Mouse (Mus musculus): Measurements from ENCODE around the gene Mtmr12.
"Not testable (repeated sequence)": the region's sequence is repeated elsewhere in the genome, so short reads cannot be mapped to it uniquely, and the experiment has no call there.

Mtmr12 gene

DNA sequence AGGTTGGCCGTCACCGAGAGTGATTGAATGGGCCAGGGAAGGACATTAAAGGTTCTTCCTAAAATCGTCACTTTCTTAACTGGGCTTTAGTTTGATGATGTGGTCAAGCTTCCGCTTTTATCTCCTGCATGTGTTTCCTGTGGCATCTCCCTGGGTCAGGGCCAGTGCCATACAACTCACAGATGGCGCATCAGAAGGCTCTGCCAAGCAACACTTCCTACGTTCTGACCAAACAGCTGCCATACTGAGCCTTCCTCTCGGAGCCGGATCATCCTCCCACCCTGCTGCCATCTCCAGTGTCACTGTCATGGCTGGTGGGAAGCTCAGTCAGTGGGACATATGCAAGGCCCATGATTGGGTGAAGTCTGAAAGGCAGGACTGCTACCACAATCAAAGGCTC is 6.7 kb downstream of the Mtmr12 start:
- DNase-seq (ENCODE audit: low spot score) = no peak

DNA sequence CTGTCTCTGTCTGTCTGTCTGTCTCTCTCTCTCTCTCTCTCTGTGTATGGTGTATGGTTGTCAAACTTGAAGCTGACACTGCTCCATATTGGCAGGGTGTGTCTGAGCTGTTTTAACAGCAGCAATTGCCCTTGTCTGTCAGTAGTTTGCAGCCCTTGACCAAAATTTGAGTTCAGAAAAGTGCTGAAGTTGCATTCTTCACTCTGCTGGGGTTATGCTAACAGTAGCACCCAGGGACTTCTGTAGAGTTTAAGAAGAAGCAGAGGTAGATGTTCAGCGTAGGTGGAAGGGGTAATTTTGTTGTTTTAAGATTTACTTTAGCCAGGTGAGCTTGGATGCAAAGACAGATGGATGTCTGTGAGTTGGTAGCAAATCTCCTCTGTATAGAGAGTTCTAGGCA is 7.4 kb downstream of the Mtmr12 start:
- no peak for DNase-seq (ENCODE audit: low spot score)

DNA sequence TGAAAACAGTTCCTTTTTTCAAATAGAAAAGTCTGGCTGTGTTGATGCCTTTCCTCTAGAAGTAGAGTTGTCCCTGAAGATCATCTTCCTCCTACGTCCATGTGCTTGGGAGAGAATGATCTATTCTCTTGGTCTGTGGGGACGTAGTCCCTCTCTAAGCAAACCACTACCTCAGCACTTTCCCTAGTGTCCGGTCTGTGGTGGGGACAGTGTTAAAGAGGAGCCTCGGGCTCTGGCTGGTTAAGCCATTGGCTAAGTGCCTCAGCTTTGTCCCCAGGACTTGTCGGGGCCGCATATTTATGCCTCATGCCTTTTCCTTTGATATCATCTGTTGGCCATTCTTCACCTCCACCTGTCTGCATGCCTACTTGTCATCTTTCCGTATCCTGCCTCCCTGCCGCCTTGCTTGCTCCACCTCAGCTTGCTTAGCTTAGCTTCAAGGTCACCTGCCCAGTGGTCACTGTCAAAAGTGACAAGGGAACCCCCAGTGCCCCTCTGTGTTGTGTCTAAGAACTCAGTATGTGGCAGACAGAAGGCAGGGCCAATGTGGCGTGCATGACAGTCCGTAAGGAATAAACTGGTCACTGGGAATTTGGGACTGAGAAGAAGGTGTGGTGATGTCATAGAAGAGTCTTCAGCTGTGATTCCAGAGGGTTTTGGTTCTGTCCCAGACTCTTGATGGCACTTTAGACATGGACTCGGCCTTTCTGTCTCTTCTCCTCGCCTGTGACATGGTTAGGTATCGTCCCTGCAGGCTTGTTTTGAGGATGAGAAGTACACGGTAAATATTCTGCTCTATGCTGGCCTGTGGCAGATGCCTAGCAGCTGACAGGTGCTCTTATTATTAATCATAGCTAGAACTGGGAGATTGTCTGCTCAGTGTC is 9.9 kb downstream of the Mtmr12 start:
- no peak for DNase-seq (ENCODE audit: low spot score)

DNA sequence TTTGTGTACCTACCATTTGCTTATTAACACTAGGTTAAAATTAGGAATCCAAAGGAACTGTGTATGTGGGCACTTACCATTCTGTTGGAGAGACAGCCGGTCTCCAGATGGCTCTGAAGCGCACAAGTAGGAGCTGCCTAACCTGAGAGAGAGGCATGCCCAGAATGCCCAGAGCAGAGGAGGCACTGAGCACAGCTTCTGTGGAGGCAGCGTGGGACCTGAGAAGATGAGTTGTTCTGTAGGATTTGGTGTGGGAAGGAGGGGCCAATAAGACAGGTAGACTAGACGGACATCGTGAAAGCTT is 10.5 kb downstream of the Mtmr12 start:
- DNase-seq (ENCODE audit: low spot score) = no peak

DNA sequence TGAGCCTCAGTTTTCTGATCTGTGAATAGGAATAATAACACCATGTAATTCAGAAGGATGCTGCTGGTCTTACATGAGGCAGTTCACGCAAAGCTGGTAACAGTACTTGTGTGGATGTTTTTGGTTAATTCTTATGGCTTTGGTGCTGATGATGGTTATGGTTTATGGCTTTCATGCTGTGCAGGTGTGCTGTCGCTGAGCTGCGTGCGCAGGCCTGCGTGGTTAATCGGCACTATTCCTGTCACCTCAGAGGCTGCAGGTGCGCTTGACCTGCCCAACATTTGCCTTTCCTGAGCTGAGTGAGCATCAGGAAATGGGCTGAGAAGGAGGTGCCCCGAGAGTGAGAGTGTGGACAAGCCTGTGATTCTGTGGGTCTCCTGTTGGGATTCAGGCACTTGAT is 11.3 kb downstream of the Mtmr12 start:
- no peak for DNase-seq (ENCODE audit: low spot score)

DNA sequence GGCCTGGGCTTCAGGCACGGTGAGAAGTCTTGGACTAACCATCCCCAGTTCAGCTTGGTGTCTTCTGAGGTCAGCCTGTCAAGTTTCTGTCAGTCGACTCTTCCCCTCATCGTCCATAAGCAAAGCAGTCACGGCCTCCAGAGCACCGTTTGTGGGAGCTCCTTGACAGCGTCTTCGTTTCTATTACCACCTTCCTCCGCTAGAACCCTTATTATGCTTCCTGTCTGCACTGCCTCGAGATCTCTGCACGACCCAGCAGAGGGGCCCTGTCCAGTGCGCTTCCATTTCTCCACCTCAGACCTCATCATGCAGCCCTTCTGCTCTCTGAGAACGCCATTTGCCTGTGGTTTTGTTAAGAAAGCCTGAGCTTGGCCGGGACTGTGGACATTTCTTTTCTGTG is 12.0 kb downstream of the Mtmr12 start:
- no peak for DNase-seq (ENCODE audit: low spot score)

DNA sequence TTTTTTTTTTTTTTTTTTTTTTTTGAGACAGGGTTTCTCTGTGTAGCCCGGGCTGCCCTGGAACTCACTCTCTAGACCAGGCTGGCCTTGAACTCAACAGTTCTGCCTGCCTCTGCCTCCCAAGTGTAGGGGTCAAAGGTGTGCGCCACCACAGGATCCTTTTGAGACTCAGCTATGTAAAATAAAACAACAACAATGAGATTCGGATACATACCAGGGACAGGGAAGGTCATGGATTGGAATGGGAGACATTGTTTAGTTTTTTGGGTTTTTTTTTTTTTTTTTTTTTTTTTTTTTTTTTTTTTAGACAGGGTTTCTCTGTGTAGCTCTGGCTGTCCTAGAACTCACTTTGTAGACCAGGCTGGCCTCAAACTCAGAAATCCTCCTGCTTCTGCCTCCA is 12.5 kb downstream of the Mtmr12 start:
- not testable (repeated sequence) for DNase-seq (ENCODE audit: low spot score)

DNA sequence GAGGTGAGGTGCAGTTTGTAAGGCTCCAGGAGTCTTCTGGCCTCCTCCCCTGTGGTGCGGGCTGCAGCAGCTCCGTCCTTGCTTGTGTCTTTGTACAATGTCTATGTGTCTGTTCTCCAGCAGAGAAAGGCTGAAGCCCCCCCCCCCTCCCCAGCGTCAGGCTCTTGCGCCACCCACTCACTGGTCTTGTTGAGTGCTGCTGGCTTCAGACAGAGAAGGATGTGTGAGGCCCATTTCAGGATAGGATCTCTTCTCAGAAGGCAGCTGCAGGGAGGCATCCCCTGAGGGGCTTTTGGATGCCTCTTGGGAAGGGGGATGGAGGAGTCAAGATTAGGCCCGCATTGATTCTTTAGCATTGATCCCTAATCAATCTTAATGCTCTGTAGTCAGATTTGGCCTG is 13.0 kb downstream of the Mtmr12 start:
- DNase-seq (ENCODE audit: low spot score) = no peak

DNA sequence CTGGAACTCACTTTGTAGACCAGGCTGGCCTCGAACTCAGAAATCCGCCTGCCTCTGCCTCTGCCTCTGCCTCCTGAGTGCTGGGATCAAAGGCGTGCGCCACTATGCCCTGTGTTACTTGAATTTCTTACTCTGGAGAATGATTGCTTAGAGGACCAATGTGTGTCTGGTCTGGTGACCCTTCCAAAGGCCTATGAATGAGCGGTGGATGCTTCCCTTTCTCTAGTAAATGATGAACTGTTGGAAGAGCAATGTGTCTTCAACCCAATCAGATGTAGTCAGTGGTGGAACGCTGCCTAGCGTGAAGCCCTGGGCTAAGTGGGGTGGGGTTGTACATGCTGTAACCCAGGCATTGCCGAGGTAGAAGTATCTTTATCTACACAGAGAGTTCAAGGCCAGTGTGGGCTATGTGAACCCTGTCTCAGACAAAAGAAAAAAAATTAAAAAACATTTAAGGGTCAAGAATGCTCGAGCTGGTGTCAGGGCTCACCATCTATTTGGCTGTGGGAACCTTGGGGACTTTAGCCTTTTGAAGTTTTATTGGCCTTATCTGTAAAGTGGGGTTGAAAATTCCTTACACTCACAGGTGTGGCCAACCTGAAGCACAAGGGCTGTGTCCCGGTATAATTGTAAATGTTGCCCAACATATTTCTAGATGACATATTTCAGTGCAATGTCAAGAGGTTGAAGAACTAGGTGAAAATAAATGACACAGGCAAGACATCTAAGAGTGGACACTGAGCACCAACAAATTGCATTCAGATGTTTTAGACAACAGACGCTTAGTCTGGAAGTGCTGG is 14.0 kb downstream of the Mtmr12 start:
- no peak for DNase-seq (ENCODE audit: low spot score)

DNA sequence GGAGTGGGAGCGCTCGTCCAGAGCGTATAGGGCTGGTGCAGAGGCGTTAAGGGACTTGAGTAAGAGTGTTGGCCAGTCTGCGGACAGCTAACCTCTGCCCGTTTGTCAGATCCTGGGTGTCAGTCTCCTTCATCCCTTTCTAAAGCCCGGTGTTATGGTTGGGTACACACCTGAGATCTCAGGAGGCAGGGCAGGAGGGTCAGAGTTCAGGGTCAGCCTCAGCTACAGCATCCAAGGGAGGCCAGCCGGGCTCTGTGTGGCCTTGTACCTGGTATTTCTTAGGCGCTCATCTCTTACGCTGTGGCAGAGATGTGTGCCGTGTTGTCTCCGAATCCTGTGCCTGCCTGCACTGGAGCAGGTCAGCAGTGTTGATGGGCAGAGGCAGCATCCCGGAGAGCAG is 16.3 kb downstream of the Mtmr12 start:
- no peak for DNase-seq (ENCODE audit: low spot score)

DNA sequence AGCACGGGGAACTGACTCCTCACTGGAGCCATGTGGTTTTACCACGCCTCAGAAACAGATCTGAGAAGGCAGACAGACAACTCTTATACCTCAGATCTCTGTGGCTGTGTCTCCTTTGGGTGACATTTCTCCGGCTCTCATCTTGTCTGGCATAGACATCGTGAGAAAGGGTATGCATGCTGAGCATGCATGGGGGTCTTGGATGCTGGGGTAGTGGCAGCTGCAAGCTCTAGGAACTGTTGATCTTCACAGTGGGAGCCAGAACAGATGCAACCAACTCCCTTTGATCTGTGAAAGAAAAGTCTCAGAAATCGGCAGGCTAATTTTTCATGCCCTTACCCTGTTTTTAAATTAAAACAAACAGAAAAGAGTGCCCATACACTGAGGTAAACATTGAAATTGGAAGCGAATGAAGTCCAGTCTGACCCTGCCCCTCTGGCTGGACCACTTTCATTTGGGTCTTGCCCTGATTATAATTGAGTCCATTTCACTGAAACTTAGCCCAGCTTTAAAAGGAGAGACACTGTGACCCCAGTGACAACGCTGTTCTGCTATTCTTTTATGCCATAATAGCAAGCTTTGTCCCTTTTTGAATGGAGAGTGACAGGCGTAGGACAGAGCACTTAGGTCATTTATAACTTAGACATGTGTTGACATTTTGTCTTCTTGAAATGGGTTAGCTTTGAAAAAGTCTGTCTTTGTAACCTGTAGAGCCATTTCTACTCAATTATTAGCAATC is 17.9 kb downstream of the Mtmr12 start:
- no peak for DNase-seq (ENCODE audit: low spot score)

DNA sequence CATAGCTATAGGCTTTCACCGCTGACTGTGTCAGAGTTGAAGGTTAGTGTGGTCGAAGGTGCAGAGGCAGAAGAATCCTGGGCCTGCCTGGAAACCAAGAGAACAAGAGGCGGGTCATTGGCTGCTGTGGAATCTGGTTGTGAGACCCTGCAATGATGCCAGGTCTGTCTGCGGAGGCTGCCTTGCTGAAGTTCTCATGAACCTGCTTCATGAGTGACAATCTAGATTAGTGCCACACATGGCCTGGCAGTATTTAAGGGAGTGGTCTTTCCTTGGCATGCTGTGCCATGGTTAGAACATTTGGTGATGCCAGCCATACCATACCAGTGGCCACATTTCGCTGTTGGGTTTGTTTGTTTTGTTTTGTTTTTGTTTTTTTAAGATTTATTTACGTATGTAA is 18.6 kb downstream of the Mtmr12 start:
- DNase-seq (ENCODE audit: low spot score) = no peak

DNA sequence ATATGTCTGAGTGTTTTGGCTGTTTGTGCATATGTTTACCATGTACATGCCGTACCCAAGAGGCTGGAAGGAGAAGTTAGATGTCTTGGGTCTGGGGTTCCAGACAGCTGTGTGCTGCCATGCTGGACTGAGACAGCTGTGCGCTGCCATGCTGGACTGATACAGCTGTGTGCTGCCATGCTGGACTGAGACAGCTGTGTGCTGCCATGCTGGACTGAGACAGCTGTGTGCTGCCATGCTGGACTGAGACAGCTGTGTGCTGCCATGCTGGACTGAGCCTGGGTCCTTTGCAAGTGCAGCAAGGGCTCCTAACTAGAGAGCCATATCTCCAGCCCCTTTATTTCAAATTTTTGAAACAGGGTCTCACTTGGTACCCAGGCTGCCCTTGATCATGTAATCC is 19.4 kb downstream of the Mtmr12 start:
- no peak for DNase-seq (ENCODE audit: low spot score)

DNA sequence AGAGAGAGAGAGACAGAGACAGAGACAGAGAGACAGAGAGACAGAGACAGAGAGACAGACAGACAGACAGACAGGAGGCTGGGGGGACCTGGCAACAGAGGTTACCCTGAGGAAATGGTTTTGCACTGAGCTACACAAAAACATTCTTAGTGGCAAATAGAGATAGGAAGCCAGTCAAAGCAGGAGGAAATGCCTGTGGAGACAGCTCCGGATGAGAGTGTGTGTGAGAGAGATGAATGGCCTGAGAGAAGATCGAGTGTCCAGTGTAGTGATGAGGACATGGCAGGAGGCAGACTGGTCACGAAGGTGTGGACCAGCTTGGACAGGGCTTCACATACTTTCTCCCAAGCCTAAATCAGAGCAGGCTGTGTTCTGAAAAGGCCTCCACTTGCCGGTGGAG is 20.2 kb downstream of the Mtmr12 start:
- DNase-seq (ENCODE audit: low spot score) = no peak

DNA sequence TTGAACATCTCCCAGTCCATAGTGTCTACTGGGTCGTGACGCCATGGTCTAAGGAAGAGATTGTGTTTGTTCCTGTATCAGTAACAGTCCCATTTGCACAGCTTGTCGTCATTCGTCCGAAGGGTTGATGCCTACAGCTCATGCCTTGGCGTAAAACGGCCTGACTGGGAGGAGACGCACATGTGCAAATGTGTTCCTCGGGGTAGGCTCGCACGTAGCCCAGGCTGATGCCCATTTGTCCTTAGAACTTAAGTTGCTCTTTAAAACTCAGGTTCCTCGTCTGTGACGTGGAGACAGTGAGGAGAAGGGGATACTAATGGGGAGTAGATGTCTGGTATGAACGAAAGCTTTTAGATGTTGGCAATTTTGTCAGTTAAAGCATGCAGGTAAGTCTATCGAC is 22.1 kb downstream of the Mtmr12 start:
- no peak for DNase-seq (ENCODE audit: low spot score)

DNA sequence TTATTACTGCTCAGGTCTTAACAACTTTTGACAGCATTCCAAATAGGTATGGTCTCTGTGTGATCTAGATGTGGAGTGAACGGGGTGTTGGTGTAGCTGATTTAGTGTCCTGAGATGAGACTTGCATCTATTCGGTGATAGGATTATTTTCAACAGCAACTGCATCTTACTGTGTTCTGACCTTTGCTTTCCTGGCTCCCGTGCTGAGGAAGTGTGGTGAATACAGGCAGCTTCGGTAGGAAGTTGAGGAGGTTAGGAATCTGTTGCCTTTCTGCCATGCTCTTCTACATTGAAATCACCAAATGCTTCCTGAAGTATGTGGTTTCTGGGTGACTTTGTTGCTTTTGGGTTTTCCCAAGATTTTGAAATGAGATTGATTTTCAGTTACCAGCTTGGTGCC is 22.5 kb downstream of the Mtmr12 start:
- no peak for DNase-seq (ENCODE audit: low spot score)

DNA sequence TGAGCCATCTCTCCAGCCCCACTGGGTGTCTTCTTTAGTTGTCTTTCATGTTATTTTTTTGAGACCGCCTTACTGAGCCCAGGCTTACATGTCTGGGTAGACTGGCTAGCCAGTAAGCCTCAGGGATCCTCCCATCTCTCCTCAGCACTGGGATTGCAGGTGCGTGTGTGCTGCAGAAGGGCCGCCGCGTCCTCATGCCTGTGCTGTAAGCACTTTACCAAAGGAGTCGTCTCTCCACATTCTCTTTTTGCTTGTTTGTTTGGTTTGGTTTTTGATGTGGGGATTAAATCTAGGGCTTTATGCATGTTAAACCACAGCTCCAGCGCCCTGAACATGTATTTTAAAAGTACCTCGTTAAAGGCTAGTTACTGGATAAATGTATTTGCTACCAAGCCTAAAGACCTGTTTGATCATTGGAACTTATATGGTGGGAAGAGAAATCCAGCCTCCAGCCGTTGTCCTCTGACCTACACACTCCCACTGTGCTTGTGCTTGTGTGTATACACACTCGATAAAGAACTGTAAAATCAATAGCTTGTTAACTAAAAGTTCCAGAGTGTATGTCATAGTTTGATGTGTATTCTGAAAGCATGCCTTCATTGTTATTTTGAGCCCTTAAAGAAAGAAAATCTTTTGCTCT is 24.9 kb downstream of the Mtmr12 start:
- no peak for DNase-seq (ENCODE audit: low spot score)

DNA sequence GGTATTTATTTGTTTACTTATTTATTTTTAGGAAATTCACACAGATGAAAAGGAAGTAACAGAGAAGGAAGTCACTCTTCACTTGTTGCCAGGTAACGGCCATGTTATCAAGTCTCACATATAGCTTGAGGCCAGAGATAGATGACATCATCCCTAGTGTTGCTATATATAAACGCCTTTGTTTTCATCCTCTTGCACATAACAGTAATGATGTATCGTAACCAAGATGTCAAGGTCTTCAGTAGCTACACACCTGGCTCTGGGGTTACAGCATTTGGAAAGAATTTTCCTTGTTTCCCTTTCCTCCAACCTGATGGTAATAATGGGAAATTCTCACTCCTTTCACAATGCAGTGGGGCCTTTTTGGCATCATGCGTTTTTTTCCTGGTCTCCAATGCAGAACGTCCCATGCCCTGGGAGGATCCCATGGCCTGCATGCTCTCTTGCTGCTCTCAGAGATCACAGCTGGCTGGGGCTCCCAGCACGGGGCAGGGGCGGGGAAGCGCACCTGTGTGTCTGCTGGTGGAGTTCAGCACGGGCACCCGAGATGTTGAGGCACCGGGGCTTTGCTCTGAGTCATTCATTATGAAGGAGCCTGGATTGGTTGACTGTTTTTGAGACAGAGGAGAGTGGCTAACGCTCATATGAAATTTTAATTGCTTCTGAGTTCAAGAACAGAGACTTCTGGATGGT is 25.6 kb downstream of the Mtmr12 start:
- DNase-seq (ENCODE audit: low spot score) = no peak

DNA sequence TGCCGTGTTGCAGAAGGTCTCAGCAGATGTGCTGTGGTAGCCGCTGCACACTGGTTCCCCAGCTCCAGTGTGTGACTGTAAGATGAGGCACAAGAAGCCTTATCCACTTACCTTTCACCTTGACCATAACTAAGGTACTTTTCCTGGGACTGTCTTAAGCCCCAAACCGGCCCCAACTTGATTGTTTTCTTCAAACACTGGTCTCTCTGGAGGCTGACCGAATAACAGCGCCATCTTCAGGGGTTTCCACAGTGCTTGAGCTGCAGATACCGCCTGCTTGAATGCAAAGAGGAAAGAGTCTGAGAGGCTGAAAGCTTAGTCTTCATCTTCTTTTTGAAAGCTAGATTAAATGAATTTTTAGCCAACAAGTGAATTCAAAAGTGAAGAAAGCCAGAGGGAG is 26.6 kb downstream of the Mtmr12 start:
- no peak for DNase-seq (ENCODE audit: low spot score)

DNA sequence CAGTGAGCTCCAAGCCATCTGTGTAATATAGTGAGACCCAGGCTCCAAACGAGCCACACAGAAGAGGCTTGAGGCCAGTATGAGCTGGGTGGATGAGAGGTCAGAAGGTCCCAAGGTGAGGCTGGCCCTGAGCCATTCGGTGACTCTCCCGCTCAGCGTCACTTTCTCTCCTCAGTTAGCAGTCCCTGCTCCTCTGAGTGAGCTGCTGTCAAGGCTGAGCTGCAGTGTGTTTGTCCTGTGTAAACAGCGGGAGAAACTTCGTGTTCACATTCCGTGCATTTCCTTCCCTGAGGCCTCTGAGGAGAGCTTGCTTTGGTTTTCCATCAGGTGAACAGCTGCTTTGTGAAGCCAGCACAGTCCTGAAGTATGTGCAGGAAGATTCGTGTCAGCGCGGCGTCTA is 27.6 kb downstream of the Mtmr12 start:
- DNase-seq (ENCODE audit: low spot score) = no peak

DNA sequence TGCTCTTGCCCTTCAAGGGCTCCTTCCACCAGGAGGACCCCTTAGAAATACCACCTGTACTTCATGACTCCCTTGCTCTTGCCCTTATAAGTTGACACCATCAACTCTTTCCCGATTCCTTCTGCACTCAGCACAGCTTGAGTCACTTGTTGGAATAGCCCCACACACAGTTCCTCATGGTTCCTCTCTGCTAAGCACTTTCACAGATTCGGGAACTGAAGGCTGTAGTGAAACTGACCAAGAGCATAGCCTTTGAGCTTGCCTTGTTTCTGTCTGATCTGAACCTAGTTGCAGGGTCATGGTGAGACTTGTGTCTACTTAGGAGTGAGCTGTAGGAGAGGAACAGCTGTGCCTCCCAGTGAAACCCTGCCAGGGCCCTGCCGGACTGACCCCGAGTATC is 28.2 kb downstream of the Mtmr12 start:
- DNase-seq (ENCODE audit: low spot score) = no peak

DNA sequence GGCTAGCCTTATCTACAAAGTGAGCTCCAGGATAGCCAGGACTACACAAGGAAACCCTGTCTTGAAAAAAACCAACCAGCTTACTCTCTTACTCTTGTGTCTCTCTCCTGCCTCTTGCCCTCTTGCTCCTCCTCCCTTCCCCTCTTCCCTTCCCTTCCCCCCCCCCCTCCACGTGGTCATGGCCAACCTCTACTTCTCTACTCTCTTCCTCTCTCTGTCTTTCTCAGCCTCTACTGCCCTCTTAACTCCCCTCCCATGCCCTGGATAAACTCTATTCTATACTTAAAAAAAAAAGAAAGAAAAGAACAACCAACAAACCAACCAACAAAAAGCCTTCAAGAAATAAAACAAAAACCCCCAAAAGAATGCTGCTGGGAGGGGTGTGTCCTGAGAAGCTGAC is 30.7 kb downstream of the Mtmr12 start:
- DNase-seq (ENCODE audit: low spot score) = no peak

Measured in testis, postnatal 10 days (tissue).